Mouse (Mus musculus) kidney, adult 18-20 months (tissue): ENCODE results near the gene Dbndd2.

ENCODE experiments used
- DNase-seq: peaks from one replicate; pipeline ENCODE4 v3.0.0; 2021

Gene Dbndd2

DNA sequence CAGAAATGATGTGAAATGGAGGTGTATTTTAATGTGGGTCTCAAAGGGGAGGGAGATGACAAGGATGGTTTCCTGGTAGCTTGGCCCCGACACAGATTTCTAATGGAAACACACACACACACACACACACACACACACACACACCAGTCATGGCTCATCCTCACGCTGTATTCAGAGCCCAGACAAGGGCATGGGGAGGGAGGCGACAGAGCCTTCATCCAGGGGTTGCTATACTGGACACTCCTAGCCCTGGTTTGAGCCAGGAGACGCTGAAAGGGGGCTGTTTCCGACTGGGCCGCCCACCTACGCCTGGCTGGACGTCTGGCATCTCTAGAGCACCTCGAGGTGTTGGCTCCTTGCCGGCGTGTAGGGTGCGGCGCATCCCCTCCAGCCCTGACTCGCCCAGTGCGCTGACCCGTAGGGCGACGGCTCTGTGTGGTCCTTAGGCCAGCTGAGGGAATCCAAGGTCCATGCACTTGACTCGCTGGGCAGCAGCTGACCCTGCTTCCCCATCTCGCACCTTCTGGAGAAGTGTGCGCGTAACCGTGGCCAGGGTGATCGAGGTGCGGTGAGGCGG, at the start of gene Dbndd2:
Gene Dbndd2, plus strand, starts transcription at position 426 of the 577 bp plus-strand sequence.
- DNase-seq: peak; percentile 68

DNA sequence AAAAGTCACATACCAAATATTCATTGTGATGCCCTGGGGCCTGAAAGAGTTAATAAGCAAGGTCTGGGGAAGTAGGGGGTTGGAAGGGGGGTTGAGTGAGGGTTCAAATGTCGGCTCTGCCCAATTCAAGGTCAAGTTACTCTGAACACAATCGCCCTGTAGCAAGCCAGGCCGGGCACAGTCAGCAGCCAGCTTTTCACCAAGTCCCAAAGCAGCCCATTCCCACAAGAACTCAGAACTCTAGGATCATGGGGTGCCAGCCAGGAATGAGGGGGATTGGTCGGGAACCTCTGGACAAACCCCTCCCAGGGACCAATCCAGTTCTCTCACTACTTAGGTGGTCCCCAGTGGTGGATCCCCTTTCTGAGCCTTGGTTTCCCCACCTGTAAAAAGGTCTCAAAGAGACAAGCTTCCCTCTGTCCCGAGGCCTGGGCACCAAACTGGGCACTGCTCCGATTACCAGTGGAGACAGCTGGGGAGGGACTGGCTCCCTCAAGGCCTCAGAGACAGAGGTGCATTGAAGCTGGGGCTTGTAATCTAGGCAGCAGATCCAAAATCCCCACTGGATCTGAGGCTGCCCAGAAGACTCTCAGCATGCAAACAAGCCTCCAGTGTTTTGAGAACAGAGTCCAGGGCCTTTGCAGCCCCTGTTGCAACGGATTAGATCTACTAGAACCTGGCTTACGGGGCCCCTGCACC, 49.5 kb upstream of the Dbndd2 start:
- peak; percentile 54 for DNase-seq

DNA sequence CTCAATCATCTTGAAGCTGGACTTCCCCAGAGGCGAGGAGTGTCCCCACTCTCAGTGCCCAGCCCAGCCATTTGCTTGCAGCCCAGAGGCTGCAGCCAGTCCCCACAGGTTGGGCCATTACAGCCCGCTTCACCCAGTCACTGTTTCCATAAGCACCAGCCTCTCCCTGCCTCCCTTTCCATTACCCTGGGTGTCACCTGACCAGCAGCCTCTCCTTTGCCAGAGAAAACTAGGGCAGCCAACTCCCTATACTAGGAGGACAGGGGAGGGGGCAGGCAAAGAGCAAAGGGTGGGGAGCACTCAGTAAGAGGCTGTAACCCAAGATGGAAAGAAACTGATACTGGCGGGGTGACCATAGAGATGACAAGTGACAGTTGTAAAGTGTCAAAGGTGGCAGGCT, 48.9 kb upstream of the Dbndd2 start:
- DNase-seq: peak; percentile 80

DNA sequence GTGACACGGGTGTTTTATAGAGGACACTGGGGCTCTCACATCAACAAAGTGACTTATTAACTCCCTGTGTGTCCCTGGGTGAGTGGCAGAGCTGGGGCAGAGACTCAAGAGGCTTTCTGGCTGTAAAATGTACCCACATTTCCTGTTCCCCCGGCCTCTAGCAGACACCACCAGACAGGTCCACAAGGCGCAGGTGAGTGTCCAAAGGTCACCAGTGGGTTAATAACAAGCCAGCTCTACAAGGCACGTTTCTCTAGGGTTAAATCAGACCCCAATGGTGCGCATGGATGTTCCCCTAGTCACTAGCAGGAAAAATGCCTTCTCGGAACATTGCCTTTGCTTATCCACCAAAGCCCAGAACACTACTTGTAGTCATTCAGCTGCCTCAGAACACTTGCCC, 48.2 kb upstream of the Dbndd2 start:
- DNase-seq: peak; percentile 82

DNA sequence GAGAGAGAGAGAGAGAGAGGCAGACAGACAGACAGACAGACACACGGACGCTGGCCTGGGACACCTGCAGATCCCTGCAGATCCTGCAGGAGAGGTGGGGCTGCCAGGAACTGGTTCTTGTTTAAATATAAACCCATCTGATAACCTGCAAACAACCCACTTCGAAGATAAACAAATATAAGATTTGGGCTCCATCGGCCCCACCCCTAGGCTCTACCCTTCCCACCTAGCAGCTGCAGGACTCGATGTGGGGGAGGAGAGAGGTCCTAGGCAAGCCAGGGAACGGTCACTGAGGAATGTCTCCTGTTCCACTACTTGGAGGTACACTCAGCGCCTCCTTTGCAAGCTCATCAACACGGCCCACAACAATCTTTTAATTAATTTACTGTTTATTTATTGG, 47.6 kb upstream of the Dbndd2 start:
- DNase-seq: peak; percentile 48

DNA sequence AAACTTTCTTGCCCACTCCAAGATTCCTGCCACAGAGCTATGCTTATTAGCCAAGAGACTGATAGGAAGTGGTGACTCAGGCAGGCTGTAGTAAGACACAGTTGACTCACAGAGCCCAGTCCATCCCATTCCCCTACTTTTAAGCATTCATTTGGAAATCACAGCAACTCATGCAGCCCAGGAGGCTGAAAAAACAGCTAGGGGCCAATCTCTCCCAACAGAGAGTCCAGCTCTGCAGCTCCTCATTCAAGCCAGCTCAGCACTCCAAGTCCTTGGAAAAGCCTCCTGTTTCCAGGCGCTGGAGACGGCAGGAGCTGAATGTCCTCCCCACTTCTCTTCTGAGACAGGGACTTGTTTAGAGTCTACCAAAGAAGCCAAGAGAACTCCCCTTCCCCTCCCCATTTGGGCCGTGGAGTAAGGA, 46.9 kb upstream of the Dbndd2 start:
- DNase-seq: no peak

DNA sequence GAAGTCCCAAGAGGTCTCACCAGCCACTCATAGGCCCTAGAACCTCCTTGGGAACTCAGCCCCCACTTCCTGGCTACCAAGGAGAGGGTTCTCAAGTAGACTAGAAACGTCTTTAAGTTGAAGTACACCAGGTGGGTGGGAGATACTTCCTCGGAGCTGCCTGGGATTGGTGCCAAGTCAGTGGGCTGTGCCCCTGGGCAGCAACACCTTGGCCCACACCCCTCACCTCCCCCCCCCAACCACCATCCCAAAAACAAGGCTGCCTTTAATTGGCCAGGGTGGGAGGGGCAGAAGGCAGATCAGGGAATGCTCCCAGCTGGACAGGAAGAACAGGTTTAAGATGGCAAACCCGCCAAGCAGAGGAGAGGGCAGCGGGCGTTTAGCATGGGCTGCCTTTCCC, 45.6 kb upstream of the Dbndd2 start:
- DNase-seq: peak; percentile 51

DNA sequence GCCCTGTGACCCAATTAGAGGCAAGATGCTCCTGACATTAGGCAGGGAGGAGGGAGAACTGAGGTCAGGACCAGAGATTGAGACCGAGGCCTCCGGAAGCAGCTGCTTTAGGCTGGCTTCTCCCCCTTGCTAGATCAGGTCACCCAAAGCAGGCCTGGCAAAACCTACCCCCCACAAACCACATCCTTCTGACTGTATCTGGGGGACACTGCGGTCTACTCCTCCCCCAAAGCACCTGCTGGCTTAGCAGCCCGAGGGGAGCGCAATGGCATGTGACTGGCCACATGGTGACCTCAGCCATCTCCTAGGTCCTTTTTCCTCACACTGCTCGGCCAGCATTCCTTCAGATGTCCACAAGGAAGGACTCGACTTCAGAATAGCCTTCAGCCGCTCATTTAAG, 44.8 kb upstream of the Dbndd2 start:
- DNase-seq: peak; percentile 69

DNA sequence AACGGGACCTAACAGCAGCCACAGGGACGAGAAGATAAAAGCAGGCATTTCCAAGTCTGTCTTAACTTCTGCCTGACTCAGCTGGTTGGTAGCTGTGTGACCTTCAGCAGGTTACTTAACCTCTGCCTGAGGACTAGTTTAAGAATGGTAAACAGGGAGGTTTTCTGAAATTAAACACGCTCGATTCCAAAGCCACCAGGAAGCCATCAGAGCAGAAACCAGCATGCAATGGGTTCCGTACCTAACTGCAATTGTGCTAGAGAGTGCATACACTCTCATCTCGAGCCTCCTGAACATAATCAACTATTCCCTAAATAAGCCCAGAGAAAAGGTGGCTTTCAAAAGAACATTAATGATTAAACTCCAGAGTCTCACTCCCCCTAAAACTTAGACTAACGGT, 44.2 kb upstream of the Dbndd2 start:
- peak; percentile 44 for DNase-seq

DNA sequence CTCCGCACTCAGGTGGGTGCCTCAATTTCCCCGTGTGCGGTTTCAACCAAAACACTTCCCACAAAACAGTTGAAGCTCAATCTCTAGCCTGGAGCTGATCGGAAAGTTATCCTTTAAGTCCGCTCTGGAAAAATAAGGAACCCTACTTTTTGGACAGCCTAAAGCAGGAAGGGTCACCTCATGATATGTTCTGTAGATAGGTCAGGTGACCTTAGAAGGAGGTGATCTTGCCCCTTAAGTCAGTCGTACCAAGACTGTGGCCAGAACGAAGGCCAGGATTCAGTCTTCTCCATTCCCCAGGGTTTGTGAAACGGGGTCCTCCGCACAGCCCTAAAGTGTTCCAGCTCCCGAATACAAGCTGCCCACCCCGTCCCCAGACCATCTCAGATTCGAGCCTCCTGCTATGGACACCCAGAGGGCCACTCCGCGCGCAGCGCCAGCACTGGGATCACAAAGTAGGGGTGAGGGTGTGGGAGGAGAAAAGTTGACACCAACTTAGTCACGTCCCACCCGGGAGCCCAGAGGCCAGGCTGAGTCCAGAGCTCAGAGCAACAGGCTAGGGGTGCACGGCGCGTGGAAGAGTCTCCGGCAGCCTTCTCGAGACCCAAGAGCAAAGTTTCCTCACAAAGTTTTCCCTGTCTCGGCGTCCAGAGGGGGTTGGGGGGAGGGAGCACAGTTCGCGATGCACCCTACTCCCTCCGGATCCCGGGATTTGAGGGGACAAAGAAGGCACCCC, 43.4 kb upstream of the Dbndd2 start:
- peak; percentile 59 for DNase-seq

DNA sequence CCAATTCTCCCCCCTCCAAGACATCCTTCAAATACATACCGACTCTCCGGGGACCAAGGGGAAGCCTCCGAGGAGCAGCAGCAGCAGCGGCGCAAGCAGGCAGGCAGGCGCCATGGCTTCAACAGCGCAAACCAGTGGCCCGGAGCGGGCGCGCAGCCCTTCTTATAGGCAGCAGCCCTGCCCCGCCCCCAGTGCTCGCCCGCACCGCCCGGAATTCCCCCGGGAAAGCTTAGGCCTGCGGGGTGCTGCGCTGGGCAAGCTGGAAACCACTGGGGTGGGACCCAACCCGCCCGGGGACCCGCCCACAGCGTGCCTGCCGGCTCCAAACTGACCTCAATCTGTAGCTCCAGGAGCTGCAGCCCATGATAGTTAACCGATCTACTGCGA, 42.9 kb upstream of the Dbndd2 start:
- peak; percentile 92 for DNase-seq

DNA sequence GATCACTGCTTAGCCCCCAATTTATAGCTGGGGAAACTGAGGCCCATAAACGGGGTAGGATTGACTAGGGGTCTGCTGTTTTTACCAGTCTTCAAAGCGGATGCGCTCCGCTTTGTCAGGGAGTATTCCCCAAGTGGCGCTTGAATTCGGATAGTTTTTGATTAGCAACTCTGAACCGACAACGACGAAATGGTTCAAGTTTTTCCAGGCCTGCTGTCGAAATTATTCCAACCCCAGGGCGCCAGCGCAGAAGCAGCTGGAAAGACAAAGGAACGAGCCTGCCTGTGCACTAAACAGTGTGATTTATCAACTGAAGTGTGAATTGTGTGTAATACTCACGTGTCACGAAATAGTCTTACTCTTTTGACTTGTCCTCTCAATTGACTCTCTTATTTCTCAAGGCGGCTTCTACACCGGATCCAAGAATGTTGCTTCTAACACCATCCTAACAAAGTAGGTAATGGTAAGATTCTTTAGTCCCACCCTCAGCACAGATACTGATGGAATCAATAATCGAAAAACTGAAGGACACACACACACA, 42.4 kb upstream of the Dbndd2 start, which contains the start of gene Sdc4:
Gene Sdc4, minus strand, starts transcription at position 428 of the 541 bp plus-strand sequence.
- DNase-seq: no peak

DNA sequence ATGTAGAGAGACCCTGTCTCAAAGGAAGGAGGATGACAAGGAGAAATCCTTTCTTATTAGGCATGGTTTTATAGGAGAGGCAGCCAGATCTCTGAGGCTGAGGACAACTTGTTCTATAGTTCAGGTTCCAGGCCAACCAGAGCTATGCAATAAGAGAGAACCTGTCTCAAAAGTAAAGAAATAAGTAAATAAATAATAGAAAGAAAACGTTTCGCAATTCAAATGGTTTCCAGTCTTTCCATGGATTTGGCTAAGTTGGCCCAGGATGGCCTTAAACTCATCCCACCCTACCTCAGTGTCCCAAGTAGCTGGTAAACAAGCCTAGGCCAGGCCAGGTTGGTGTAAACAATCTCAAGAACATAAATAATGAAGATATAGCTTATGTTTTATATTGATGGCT, 41.2 kb upstream of the Dbndd2 start:
- DNase-seq: no peak

DNA sequence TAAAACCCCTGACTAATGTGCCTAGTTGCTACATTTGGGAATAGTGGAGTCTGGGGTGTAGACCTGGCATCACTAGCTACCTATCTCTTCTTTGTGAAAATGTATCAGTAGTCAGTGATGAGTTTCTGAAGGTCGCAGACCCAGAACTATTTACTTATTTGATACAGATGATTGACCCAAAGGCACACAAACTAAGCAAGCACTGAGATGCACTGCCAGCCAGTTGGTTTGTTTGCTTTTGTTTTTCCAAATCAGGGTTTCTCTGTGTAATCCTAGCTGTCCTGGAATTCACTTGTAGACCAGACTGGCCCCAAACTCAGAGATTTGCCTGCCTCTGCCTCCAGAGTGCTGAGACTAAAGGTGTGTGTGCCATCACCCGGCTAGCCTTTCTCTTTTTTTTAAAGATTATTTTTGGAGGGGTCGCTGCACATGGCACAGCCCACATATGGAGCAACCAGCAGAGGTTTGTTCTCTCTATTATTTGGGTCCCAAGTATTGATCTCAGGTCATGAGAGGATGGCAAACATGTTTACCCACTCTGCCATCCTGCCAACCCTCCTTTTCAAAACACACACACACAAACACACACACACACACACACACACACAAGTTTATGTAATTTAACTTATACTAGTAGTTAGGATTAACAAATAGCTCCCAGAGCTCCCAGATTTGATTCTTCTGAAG, 40.4 kb upstream of the Dbndd2 start:
- no peak for DNase-seq

DNA sequence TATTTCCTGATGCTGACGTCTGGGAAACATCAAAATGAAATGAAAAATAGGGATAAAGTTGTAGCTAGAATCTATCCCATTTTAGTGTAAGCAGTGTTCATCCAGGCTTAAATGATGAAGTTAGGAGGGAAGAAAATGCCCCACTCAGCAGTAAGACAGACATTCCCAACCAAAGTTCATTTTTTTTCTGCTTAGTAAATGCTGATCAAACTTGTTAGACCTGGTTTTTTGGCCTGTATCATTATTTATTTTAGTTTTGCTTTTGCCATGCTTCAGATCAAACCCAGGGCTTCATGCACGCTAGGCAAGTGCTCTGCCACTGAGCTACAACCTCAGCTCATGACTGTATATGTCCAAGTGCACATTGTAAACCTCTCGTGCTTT, 39.8 kb upstream of the Dbndd2 start:
- no peak for DNase-seq

DNA sequence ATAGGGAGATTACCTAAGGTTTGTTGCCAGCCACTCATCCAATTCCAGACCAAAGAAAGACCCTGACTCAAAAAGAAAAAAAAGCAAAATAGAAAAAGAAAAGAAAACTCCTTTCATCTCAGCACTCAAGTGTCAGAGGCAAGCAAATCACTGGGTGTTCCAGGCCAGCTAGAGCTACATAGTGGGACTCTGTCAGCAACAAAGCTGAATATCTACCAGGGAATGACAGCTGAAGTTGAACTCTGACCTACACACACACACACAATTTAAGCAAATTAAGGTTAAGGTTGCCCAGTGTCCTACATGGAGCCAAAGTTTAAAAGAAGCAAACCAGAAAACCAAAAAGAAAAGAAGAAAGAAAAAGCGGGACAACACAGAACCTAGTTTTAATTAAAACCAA, 37.8 kb upstream of the Dbndd2 start:
- no peak for DNase-seq

DNA sequence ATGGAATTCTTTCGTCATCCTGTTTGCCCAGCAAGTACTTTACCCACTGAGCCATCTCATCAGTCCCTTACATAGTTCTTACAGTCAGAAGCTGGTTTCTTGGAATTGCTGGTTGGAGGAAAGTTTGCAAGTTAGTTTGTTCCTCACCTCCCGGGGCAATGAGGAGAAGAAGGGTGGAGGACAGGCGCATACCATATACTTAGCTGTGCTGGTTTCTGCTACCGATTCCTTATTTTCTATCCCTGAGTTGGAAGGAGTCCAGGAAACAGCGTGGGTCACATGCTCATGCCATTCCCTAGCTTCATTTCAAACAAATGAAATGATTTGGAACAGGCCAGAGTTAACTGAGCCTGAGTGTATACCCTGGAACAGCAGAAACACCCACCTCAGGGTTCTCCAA, 37.0 kb upstream of the Dbndd2 start:
- no peak for DNase-seq

DNA sequence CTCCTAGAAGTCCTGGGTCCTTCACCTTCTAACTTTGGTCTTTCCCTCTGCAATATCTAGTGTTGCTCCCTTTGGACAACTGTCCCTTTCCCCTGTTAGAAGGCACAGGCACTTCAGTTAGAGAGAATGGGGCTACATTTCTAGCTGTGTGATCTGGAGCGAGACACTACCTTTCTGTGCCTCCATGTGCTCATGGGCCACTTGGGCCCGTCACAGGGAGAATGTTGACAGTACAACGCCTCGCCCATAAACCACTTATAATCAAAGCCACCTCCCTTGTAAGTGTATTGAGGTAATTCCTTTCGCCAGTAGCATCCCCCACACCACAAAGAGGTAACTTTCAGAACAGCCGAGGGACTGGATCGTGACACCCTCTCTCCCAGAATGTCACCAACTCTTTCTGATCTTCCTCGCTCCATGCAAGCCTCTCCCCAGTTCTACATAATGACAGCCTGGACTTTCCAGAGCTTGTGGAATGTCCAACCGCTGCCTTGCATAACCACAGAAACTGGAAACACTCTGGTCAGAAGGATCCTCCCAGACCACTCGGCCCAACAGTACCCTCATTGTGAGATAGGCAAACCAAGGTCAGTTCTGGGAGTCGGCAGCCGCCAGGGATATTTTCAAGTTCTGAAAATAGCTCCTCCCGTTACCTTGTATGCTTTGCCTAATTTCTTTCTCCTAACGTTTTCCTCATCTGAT, 36.4 kb upstream of the Dbndd2 start:
- DNase-seq: no peak

DNA sequence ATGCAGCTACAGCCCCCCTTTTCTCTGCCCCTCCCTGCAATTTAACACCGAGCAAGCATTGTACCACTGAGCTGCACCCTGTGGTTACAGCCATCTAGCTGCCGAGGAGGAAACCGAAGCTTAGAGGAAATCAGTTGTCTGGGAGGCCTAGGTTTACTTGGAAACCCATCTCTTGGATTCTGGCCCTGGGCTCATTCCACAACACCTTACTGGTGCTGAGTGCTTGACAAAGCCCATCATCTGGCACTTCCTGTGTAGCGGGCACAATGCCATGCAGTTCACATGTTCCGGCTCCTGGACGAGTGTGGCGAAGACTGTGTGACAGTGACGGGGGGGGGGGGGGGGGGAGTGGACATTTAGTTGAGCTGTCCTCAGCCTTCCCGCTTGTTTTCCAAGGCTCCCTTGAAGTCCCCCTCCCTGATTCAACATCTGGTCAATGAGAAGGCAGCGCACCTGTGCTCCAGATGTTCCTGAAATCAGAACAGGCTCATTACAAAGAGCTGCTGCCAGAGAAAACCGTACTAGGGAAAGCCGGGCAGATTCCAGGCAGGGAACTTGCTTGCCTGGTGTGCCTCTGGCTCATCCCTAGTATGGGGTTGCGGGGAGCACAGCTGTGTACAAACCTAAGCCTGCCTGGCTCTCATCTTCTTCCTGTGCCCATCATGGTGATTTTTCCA, 33.8 kb upstream of the Dbndd2 start:
- no peak for DNase-seq

DNA sequence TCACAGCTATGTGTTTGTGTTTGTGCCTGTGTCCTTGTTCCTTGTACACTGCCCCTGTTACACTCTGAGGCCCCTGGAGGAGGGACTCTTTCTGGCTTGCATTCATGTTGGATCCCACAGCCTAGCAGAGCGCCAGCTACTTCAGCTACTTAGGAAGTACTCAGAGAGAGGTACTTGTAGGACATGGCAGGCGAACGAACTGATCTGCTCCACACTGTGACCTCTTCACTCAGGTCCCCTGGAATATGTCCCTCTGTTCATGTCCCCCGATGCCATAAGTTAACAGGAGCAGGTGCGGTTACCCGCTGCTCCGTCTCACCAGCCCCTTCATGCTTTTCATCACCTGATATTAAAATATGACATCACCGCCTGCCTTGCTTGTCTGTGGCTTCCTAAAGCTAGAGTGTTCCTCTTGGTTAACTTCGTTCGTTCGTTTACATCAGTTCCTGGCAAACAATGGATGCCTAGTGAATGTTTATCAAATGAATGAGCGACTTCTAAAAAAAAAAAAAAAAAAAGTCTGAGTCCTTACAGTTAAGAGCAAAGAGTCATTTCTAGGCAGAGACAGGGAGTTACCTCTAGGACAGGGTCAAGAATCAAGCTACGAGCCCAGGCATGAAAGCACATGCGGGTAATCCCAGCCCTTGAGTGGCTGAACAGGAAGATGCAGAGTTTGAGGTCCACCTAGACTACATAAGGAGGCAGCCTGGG, 32.7 kb upstream of the Dbndd2 start:
- peak; percentile 49 for DNase-seq

DNA sequence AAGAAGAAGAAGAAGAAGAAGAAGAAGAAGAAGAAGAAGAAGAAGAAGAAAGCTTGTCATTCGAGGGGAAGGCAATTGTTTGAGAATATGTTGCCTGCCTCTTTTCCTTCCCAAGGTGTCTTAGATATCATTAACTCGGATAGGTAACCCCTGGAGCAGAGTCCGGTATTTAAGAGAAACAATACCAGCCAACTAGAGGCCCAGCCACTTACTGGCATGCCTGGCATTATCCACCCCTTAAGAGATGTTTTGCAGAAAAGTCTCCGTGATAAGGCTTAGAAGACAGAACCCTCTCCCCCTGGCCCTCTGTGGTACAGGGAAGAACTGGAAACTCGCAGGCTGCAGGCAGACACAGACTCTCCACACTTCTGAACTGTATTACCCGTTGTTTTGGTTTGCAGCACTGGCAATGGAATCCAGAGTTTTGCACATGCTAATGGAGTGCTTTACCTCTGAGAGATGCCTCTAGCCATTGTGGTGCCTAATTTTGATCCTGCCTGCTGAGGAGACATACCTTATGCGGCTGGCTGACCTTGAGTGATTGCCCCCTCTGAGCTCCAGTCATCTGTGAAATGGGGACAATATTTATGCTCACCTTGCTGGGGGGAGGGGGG, 31.9 kb upstream of the Dbndd2 start:
- peak; percentile 56 for DNase-seq
